Mouse (Mus musculus) cortical plate, adult 2 months (tissue): ENCODE measurements around the gene Fam129a.

ENCODE experiments used
- CTCF ChIP-seq: fragments of 200-500 bp; IDR thresholded peaks from 2 replicates; pipeline ENCODE4 v1.5.1; 2011; ENCODE audit warnings: mild to moderate bottlenecking, control low read depth, low read length; ENCODE audit not compliant: insufficient read depth; ENCODE audit errors: extremely low read depth
- POLR2A ChIP-seq: fragments of 200-500 bp; IDR thresholded peaks from 2 replicates; pipeline ENCODE4 v1.6.1; 2011; ENCODE audit warnings: mild to moderate bottlenecking, low read length, control low read depth; ENCODE audit not compliant: insufficient read depth; ENCODE audit errors: extremely low read depth

GRCm38 (mm10) chr1:151754028-151754489, 183.1 kb downstream of the Fam129a start:
- TF ChIP-seq CTCF: no peak
- TF ChIP-seq POLR2A: no peak
